Mouse (Mus musculus) liver, embryonic 13.5 days (tissue): Measurements from ENCODE around the gene Avp. TPM values are rescaled to one million over a fixed set of nuclear protein-coding genes. Genes with fewer than 3 reads are reported as not detected.

Source experiments
- ATAC-seq: fragments of 200-750 bp; cut with Nextera tagmentation; 2 replicates; pipeline ENCODE4 v1.8.0; 2017; ENCODE audit warnings: low read depth, mild to moderate bottlenecking, moderate number of reproducible peaks, moderate library complexity
- DNase-seq: peaks from one replicate; pipeline ENCODE4 v3.0.0; 2022
- H3K27ac ChIP-seq: fragments of 300-500 bp; sonication (generic); 2 replicates; pipeline ENCODE4 v1.5.1; 2015; ENCODE audit warnings: moderate library complexity, mild to moderate bottlenecking, inconsistent platforms
- H3K27me3 ChIP-seq: fragments of 300-500 bp; sonication (generic); 2 replicates; pipeline ENCODE4 v1.6.1; 2015; ENCODE audit warnings: mild to moderate bottlenecking, inconsistent platforms
- H3K36me3 ChIP-seq: fragments of 300-500 bp; sonication (generic); 2 replicates; pipeline ENCODE4 v1.6.1; 2015; ENCODE audit warnings: mild to moderate bottlenecking, inconsistent platforms
- H3K4me1 ChIP-seq: fragments of 300-500 bp; sonication (generic); replicated peaks from 2 replicates; pipeline ENCODE4 v1.6.1; 2015; ENCODE audit warnings: inconsistent platforms
- H3K4me2 ChIP-seq: fragments of 300-500 bp; sonication (generic); 2 replicates; pipeline ENCODE4 v1.6.1; 2015; ENCODE audit warnings: inconsistent platforms, mild to moderate bottlenecking, moderate library complexity
- H3K4me3 ChIP-seq: fragments of 300-500 bp; sonication (generic); replicated peaks from 2 replicates; pipeline ENCODE4 v1.5.1; 2015; ENCODE audit warnings: mild to moderate bottlenecking, inconsistent platforms
- H3K9ac ChIP-seq: fragments of 300-500 bp; sonication (generic); 2 replicates; pipeline ENCODE4 v1.6.1; 2015; ENCODE audit warnings: mild to moderate bottlenecking, inconsistent platforms
- H3K9me3 ChIP-seq: fragments of 300-500 bp; sonication (generic); replicated peaks from 2 replicates; pipeline ENCODE4 v1.6.1; 2016; ENCODE audit warnings: inconsistent platforms
- WGBS: fragments of 180-500 bp; shearing (Covaris S2); methylation state at CpG from one replicate; pipeline ENCODE4 v1.1.7; 2015; ENCODE audit not compliant: insufficient replicate concordance; 5-methylcytosine and 5-hydroxymethylcytosine counted together
- polyA plus RNA-seq: library from polyadenylated mRNA; unstranded; fragments of >200 nt; fragmentation: Nextera tagmentation; extraction: Ambion mirVana; gene quantifications from 2 replicates; pipeline ENCODE4 v1.2.1, GENCODE M21; 2015

Gene Avp
- polyA plus RNA-seq: not detected in 2 replicates

DNA sequence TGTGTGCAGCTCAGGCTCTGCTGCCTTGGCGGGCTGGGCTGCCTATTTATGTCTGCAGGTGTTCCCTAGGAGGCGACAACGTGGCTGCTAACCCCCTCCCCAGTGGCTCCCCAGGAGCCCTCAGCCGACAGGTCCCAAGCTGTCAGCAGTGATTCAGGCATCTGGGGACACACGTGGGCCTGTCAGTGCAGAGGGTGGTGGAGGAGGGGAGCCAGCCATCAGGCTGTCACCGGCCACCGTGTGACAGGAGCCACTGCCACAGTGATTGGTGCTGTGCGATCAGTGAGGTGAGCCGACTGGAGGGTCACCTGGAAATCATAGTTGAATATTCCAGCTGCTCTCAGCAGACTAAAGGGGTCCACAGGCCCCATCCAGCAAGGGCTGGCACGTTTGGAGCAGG is at the start of gene Avp:
TSS of gene Avp (minus strand) at position 3 of the 400 bp plus-strand sequence.
- no peaks in the 10 kb centered on the region for H3K36me3 ChIP-seq
- H3K9ac ChIP-seq: no peak within 1 kb of the TSS
- WGBS: 38% methylated on average over 10 of the region's 10 CpGs
- H3K27me3 ChIP-seq: peaks cover 72% of the 10 kb centered on the region
- no peak within 1 kb of the TSS for H3K4me3 ChIP-seq
- H3K9me3 ChIP-seq: no peaks in the 10 kb centered on the region
- DNase-seq: no peak
- no peak within 1 kb of the TSS for H3K27ac ChIP-seq
- no peak within 1 kb of the TSS for H3K4me2 ChIP-seq
- peaks cover 15% of the 10 kb centered on the region for H3K4me1 ChIP-seq
- ATAC-seq: no peak

GRCm38 (mm10) chr2:130629839-130630203 is 47.5 kb upstream of the Avp start, which contains the start of the genes Fastkd5 and Ubox5:
Gene Fastkd5, minus strand, starts transcription at chr2:130630027.
Gene Ubox5, minus strand, starts transcription at chr2:130630038.
- DNase-seq (peak; percentile 75), ATAC-seq (peak; percentile 88)
- Histone ChIP-seq H3K27me3 (peaks cover 27% of the 10 kb centered on the region), H3K9ac (peak within 1 kb of the TSS; percentile 85), H3K4me2 (peak within 1 kb of the TSS; percentile 87), H3K4me3 (peak within 1 kb of the TSS; percentile 74), H3K9me3 (no peaks in the 10 kb centered on the region), H3K27ac (peak within 1 kb of the TSS; percentile 69), H3K36me3 (peaks cover 31% of the 10 kb centered on the region), H3K4me1 (peaks cover 24% of the 10 kb centered on the region)
- WGBS: under 1% methylated on average over 25 of the region's 25 CpGs

GRCm38 (mm10) chr2:130629080-130629838 is 46.9 kb upstream of the Avp start:
- peak overlapping the region; percentile 69 for H3K27ac ChIP-seq
- peaks cover 34% of the 10 kb centered on the region for H3K36me3 ChIP-seq
- peak overlapping the region; percentile 74 for H3K4me3 ChIP-seq
- H3K9ac ChIP-seq: peak overlapping the region; percentile 85
- H3K4me2 ChIP-seq: peak overlapping the region; percentile 87
- H3K9me3 ChIP-seq: no peaks in the 10 kb centered on the region
- DNase-seq (no peak), ATAC-seq (peak; percentile 74)
- H3K4me1 ChIP-seq: peaks cover 19% of the 10 kb centered on the region
- peaks cover 21% of the 10 kb centered on the region for H3K27me3 ChIP-seq
- under 1% methylated on average over 37 of the region's 37 CpGs for whole genome bisulfite sequencing

GRCm38 (mm10) chr2:130628424-130628823 is 46.1 kb upstream of the Avp start:
- Histone ChIP-seq H3K9me3 (no peaks in the 10 kb centered on the region), H3K4me1 (peaks cover 19% of the 10 kb centered on the region), H3K36me3 (peaks cover 39% of the 10 kb centered on the region), H3K27ac (no peak overlapping the region), H3K4me2 (peak overlapping the region; percentile 87), H3K4me3 (peak overlapping the region; percentile 74), H3K27me3 (peaks cover 13% of the 10 kb centered on the region), H3K9ac (peak overlapping the region; percentile 85; the same call in 1 of the 2 replicates)
- ATAC-seq (no peak), DNase-seq (no peak)
- 53% methylated on average over 3 of the region's 3 CpGs for WGBS

DNA sequence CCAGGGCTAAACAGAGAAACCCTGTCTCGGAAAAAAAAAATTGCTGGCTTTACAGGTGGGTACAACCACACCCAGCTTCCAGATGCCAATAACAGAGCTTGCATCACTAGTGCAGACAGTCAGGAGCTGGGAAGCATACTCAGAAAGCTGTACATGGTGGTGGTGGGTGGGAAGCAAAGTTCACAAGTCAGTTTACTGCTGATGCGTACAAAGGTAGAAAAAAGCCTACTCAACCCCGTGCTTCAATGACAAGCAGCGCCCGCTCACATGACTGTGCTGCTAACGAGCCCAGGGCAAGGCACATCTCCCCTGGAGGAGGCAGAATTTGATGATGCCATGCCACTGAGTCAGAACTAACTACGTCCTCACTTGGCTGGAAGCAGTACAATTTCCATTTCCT is 36.6 kb upstream of the Avp start:
- H3K27me3 ChIP-seq: no peaks in the 10 kb centered on the region
- DNase-seq: no peak
- WGBS: 78% methylated on average over 7 of the region's 7 CpGs
- H3K4me3 ChIP-seq: no peak overlapping the region
- H3K4me2 ChIP-seq: no peak overlapping the region
- no peak overlapping the region for H3K27ac ChIP-seq
- no peak overlapping the region for H3K9ac ChIP-seq
- H3K36me3 ChIP-seq: peaks cover 65% of the 10 kb centered on the region
- H3K4me1 ChIP-seq: peaks cover 2% of the 10 kb centered on the region; the same call in 1 of the 2 replicates
- no peaks in the 10 kb centered on the region for H3K9me3 ChIP-seq
- no peak for ATAC-seq

DNA sequence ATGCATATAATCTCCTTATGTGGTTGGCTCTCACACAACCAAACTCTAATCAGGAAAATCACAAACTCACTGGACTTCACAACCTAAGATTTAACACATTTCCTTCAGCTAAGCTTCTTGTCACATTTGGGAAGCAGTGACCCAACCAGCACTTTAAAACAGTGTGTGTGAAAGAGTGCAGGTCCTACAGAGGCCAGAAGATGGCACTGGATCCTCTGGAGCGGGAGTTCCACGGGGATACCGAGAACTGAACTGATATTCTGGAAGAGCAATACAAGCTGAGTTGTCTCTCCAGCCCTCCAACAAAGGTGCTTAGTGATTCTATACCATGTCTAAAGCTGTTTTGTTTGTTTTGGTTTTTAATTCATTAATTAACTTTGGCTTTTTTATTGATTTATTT is 30.7 kb upstream of the Avp start:
- H3K36me3 ChIP-seq: peaks cover 26% of the 10 kb centered on the region
- ATAC-seq (no peak), DNase-seq (no peak)
- no peaks in the 10 kb centered on the region for H3K27me3 ChIP-seq
- no peak overlapping the region for H3K4me3 ChIP-seq
- no peaks in the 10 kb centered on the region for H3K9me3 ChIP-seq
- H3K9ac ChIP-seq: no peak overlapping the region
- WGBS: 50% methylated on average over 3 of the region's 3 CpGs
- no peak overlapping the region for H3K27ac ChIP-seq
- H3K4me2 ChIP-seq: no peak overlapping the region
- 0 out of 2 replicates have a peak, but pooled peaks cover 4% of the 10 kb centered on the region for H3K4me1 ChIP-seq

GRCm38 (mm10) chr2:130602195-130602594 is 19.8 kb upstream of the Avp start:
- no peaks in the 10 kb centered on the region for H3K9me3 ChIP-seq
- DNase-seq (no peak), ATAC-seq (no peak)
- H3K27me3 ChIP-seq: no peaks in the 10 kb centered on the region
- H3K4me2 ChIP-seq: no peak overlapping the region
- WGBS: 86% methylated on average over 4 of the region's 4 CpGs
- no peak overlapping the region for H3K9ac ChIP-seq
- peaks cover 19% of the 10 kb centered on the region for H3K4me1 ChIP-seq
- no peak overlapping the region for H3K27ac ChIP-seq
- H3K36me3 ChIP-seq: peaks cover 67% of the 10 kb centered on the region
- H3K4me3 ChIP-seq: no peak overlapping the region

GRCm38 (mm10) chr2:130598399-130598798 is 16.0 kb upstream of the Avp start:
- no peak overlapping the region for H3K4me2 ChIP-seq
- H3K36me3 ChIP-seq: peaks cover 72% of the 10 kb centered on the region
- H3K4me3 ChIP-seq: no peak overlapping the region
- H3K27me3 ChIP-seq: no peaks in the 10 kb centered on the region
- WGBS: 55% methylated on average over 3 of the region's 3 CpGs
- H3K9ac ChIP-seq: no peak overlapping the region
- no peak for DNase-seq
- ATAC-seq: no peak
- H3K27ac ChIP-seq: no peak overlapping the region
- peaks cover 22% of the 10 kb centered on the region for H3K4me1 ChIP-seq
- H3K9me3 ChIP-seq: no peaks in the 10 kb centered on the region

DNA sequence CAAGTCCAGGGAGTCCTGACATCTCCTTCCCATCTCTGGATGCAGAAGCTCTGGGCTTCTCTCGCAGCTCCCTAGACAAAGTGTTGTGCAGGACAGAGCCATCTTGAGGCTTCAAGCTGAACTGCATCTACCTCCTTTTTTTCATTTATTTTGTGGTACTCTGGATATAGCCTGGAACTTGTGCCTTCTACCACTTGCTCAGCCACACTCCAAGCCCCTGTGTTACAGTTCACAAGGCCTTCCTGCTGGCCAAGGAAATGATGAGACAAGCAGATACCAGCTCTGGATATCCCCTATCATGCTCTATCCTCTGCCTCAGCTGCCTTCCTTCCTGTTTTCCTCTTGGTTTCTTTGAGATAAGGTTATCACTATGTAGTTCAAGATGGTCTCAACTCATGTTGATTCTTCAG is 15.3 kb upstream of the Avp start:
- H3K9me3 ChIP-seq: no peaks in the 10 kb centered on the region
- no peak overlapping the region for H3K4me3 ChIP-seq
- WGBS: 20% methylated on average over 1 of the region's 1 CpGs
- H3K4me2 ChIP-seq: no peak overlapping the region
- H3K27ac ChIP-seq: no peak overlapping the region
- peaks cover 22% of the 10 kb centered on the region for H3K4me1 ChIP-seq
- peaks cover 64% of the 10 kb centered on the region for H3K36me3 ChIP-seq
- no peaks in the 10 kb centered on the region for H3K27me3 ChIP-seq
- ATAC-seq (peak; percentile 39), DNase-seq (peak; percentile 16)
- no peak overlapping the region for H3K9ac ChIP-seq

DNA sequence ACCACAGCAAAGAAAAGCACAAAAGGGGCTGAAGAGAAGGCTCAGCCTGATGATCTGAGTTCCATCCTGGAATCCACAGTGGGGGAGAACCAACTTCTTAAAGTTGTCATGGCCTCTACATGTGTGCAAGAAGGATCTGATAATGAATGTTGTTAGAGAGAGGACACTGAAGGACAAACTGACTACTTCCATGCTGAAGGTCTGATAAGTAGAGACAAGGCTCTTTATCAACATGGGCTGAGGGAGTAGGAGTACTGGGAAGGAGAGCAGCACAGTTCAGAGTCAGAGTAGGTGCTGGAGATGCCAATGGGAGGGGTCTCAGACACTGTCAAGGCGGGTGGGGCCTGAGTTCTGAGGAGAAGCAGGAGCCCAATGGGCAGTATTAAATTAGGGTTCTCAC is 13.2 kb upstream of the Avp start:
- Histone ChIP-seq H3K9me3 (no peaks in the 10 kb centered on the region), H3K27ac (no peak overlapping the region), H3K27me3 (no peaks in the 10 kb centered on the region), H3K9ac (no peak overlapping the region), H3K4me2 (no peak overlapping the region), H3K4me3 (no peak overlapping the region), H3K4me1 (peaks cover 22% of the 10 kb centered on the region), H3K36me3 (peaks cover 62% of the 10 kb centered on the region)
- no peak for DNase-seq
- ATAC-seq: peak; percentile 18; the same call in 1 of the 2 replicates
- 42% methylated on average over 1 of the region's 1 CpGs for WGBS

DNA sequence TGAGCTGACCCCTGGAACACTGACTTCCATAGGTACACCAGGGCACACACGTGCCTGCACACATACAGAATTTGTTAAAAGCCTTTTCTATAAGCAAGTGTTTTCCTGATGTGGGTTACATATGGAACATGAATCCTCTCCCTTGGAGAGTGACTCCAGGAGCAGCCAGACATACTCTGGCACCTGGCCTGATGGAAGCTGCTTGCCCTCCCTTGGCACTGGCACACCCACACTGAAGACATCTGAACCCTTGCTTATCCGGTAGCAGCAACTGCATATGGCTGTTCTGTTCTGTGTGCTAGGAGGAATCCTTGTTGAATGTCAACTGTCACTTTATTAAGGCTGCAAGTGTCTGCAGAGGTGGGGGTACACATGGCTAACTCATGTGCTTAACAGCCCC is 8.7 kb upstream of the Avp start:
- Histone ChIP-seq H3K4me1 (peaks cover 6% of the 10 kb centered on the region; the same call in 1 of the 2 replicates), H3K9me3 (no peaks in the 10 kb centered on the region), H3K4me2 (no peak overlapping the region), H3K9ac (no peak overlapping the region), H3K36me3 (peaks cover 28% of the 10 kb centered on the region), H3K27me3 (no peaks in the 10 kb centered on the region), H3K27ac (no peak overlapping the region), H3K4me3 (no peak overlapping the region)
- DNase-seq (no peak), ATAC-seq (no peak)
- 73% methylated on average over 2 of the region's 2 CpGs for WGBS

GRCm38 (mm10) chr2:130589761-130590160 is 7.4 kb upstream of the Avp start:
- H3K4me1 ChIP-seq: no peaks in the 10 kb centered on the region
- H3K4me2 ChIP-seq: no peak overlapping the region
- no peaks in the 10 kb centered on the region for H3K9me3 ChIP-seq
- H3K9ac ChIP-seq: no peak overlapping the region
- peaks cover under 1% of the 10 kb centered on the region; the same call in 1 of the 2 replicates for H3K27me3 ChIP-seq
- 77% methylated on average over 2 of the region's 2 CpGs for WGBS
- ATAC-seq (no peak), DNase-seq (no peak)
- peaks cover 19% of the 10 kb centered on the region for H3K36me3 ChIP-seq
- no peak overlapping the region for H3K27ac ChIP-seq
- H3K4me3 ChIP-seq: no peak overlapping the region
